Mouse (Mus musculus) adipocyte (in vitro differentiated cells): ENCODE results near the gene Pald1.

Experiments used
- DNase-seq: peaks from one replicate; pipeline ENCODE4 v3.0.0-alpha.2; 2016; ENCODE audit warnings: low spot score

The Pald1 gene

DNA sequence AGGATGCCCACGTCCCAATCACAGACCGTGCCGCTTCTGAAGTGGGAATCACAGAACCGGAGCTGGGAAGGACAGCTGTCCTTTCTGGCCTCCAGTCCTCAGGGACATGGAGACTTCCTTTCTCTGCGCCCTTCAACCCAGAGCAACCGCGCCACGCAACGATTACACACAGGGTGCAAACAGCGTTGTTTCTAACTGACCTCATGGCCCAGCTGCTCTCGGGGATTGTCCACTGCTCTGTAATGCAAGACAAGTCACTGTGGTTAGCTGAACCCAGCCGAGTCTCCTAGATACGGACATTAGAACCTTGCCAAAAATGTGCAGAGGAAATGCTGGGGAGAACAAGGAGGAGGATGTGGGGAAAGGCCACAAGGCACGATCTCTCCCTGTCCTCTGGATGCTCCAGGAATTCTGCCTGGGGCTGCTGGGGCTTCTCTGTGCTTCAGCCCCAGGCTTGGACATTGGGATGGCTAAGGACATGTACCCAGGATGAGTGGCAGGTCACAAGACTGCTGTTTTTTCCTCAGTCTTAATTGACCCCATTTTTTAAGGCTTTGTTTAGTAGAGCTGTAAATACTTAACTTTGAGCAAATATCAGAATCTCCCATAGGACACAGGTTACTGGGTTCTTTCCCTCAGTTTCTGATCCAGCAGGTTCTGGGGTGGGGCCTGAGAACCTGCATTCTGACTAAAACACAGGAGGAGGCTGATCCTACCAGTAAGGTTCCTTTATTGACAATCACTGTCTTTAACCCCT lies 105.2 kb downstream of the Pald1 start:
- DNase-seq: peak; percentile 92

DNA sequence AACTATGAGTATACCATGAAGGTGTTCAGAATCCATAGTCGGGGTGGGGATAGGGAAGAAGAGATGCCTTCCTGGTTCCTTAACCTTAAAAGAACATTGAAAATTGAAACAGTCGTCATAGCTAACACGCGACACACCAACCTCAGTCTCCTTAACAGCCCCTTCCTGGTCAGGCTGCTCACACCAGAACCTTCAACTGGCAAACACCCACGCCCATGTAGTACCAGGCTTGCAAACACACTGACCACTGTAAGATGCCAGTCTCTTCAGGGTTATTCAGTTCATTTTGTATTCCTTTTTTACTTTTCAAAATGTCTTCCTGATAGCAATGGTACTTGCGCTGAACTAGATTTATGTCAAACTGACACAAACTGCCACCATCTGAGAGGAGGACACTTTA lies 106.3 kb downstream of the Pald1 start:
- DNase-seq: no peak

DNA sequence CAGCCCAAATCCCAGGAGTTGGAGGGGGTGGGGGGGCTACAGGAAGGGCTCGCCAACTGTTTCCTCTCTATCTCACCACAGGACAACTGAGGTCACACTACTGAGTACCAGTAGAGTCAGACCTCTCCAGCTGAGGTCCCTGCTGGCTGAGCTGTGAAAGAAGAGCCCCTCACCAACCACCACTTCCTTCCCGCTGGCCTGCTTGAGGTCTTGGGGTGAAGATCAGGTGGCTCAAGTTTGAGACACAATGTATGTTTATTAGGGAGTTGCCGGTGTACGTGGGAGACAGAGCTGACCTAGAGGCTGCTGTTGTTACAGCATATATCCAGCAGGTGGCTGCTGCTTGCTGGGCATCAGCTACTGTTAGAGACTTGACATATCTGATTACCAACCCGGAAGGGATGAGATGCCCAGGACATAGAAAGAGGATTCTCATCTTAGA lies 107.6 kb downstream of the Pald1 start:
- peak; percentile 69 for DNase-seq

DNA sequence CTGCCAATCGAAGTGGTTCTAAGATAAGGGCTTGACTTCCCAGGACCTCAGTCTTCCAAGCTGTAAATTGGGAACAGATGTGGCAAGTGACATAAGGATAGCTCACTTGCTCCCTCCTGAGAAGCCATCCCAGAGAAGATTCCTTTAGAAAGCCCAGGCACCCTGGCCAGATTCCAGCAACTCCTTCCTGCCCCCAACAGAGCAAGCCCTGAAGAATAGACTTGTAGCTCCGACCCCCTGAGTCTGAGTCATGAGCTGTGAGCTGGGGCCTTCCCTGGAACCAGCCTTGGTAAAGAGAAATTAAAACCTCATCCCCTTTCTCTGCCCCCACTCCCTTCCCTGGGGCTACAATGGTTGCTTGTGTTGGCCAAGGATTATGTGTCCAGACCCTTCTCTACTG lies 108.8 kb downstream of the Pald1 start:
- DNase-seq: no peak

DNA sequence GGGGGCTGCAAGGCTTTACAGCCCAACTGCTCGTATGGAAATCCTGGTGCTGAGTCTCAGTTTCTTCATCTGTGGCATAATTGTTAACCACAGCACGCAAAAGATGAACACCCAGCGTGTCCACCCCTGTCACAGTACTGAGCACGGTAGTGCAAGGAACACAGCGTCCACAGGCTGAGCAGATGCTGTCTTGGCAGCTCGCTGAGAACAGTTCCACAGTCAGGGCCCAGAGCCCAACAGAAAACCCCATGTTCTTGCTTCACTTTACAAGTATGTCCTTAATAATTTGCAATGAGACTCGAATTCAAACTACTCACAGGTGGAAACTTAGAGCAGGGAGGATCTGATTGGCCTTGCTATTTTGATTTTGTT lies 109.5 kb downstream of the Pald1 start:
- no peak for DNase-seq

DNA sequence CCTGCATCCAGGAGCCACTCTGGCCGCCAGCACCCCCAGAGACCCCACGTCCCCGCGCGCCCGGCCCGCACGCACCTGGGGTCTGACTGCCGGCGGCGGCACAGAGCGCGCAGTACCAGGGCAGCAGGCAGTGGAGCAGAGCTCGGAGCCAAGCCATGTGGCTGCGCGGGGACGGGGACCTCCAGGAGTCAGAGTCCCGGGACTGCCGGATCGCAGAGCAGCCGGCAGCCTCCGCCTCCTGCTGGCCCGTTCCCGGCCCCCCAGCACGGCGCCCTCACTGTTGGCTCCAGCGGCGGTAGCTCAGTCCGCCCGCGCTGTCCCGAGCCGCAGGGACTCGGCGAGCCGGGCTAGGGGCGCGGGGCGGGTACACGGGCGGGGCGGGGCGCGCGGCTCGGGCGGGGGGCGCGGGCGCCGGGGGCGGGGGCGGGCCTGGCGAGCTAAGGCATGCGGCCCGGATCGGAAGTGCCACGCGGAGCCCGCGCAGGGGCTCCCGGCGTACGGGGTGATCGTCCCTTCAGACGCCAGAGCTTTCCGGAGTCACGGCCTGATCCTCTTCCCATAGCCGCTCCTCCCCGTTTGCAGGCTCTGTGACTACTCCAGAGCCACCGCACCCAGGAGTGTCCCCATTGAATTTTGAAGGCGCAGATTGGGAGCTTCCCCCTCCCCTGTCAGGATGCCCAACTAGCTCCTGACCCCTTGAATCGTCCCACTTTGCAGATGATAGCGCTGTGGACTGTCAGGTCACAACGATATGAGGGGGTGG lies 110.1 kb downstream of the Pald1 start, which contains the start of gene Adamts14:
TSS of gene Adamts14 (minus strand) at position 358 of the 763 bp plus-strand sequence.
- DNase-seq: no peak

DNA sequence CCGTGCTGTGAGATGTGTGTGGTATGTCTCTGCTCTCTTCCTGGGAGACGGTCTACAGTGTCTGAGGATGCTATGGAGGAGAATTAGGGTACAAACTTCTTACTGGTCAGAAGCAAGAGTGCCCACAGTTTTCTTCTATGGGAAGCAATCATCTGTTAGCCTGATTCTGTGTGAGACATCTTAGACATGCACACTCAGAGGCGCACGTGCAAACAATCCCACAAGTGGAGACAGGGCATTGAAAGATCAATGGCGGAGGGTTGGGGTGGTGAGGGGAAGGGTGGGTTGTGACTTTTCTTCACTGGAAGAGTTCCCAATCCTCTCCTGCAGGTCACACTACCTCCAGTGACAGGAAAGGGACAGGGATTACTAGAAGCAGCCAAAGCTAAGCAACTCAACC lies 110.7 kb downstream of the Pald1 start:
- no peak for DNase-seq

DNA sequence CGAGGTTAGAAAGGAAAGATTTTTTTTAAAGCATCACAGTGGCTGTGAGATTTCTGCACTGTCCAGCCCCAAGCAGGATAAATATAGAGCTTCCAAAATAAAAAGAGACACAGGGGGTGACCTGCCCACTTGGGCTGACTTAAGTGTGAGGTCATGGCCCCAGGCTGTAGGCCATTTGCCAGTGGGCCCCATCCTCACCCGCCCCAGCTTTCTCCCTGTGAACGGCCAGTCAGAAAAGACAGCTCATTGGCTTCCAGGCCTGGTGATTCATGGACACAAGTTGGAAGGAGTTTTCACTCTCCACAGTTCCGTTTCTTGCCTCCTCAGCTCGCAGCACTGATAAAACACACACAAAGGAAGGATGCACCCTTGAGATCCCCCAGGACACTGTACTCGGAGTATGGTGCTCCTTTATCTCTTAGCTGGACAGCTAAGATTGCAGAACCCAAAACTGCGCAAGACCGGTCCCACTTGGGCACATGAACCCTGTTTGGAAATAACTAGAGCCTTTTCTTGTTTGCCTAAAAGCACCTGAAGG lies 111.2 kb downstream of the Pald1 start:
- DNase-seq: peak; percentile 42
